Mouse (Mus musculus): ENCODE results near the gene Mpp1. TPM values are rescaled to one million over a fixed set of nuclear protein-coding genes. Genes with fewer than 3 reads are reported as not detected.

The Mpp1 gene
- polyA plus RNA-seq, 1 experiment from 2014 or later: 55.6 TPM

DNA sequence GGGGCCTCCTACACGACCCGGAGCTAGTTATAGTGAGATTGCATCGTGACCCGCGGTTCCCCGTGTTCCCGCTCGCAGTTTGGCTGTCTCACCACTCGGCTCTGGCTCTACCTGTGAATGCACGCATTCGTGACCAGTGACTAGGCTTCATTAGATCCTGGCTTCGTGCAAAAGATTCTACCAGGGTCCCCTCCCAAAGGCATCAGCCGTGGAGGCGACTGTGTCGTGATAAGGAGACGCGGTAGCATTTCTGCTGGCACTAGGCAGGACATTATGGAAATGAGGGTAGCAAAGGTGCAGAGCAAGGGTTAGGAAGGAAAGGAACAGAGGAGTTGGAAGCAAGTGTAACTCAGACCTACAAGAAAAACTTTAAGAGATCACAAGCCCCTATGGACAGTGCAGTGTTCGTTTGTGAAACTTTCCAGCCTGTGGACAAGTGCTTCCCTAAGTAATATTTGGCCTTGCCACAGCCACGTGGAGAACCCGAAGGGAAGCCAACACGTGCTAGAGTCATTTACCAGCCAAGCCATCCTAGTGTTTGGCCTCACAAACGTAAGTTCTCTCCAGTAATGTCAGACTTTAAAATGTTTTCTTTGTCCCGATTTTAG lies 34.5 kb downstream of the Mpp1 start:
- WGBS: 17% methylated on average over 23 of the region's 23 CpGs

DNA sequence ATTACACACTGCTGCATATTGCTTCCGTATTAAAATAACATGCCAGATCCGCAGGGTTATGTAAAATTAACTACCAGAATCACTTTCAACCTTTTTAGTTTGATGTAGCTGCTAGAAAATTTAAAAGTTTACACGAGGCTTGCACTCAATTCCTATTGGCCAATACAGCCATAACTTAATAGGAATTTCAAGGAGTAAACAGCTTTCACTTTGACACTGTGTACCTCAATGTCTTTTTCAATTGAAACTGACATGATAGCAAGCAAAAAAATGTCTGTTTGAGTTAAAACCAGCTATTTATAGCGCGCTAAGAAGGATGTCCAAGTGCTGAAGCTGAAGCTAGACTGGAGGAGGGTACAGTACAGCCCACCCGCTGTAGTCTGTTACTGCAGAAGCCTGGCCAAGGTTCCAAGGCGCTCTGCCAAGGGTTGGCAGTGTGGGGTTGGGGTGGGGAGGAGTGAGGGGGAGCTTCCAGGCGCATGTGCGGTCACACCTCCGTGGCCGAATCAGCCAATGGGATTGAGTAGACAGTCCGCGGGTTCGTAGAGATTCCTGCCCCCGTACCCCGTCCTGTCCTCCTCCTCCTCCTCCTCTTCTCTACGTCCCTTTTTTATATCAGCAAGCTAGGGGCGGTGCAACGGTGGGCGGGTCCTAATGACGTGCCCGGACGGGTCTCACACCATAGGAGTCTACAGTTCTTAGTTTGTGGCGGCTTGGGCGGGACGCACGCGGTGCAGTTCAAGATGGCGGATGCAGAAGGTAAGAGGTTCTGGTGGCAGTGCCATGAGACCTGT lies 35.2 kb downstream of the Mpp1 start, which contains the start of gene Dkc1:
Dkc1 (plus strand) TSS at position 486 of the 794 bp plus-strand sequence.
- WGBS: 16% methylated on average over 29 of the region's 29 CpGs
- Histone ChIP-seq H3K36me3 (ENCODE audit: control insufficient read depth, insufficient read depth, low read length) (peaks cover 20% of the 10 kb centered on the region), H3K27ac (ENCODE audit: low read depth) (peak within 1 kb of the TSS; percentile 61), H3K4me1 (replicated peaks; ENCODE audit: control insufficient read depth, insufficient read depth, low read length) (no peaks in the 10 kb centered on the region), H3K9ac (ENCODE audit: low read length) (peak within 1 kb of the TSS; percentile 60), H3K9me3 (ENCODE audit: control insufficient read depth, low read length) (no peaks in the 10 kb centered on the region), H3K4me3 (ENCODE audit: low read depth, low read length) (peak within 1 kb of the TSS; percentile 64), H3K27me3 (replicated peaks; ENCODE audit: control insufficient read depth, insufficient read depth, low read length) (no peaks in the 10 kb centered on the region), H3K4me2 (ENCODE audit: low read length) (peak within 1 kb of the TSS; percentile 55)
- ATAC-seq (replicated peaks; ENCODE audit: low FRiP score, low TSS enrichment, low read depth) (peak; percentile 100), DNase-seq (ENCODE audit: low spot score) (peak; percentile 83)

More for the DNA sequence above, 34.5 kb downstream of the Mpp1 start:
- peak overlapping the region; percentile 60 for H3K9ac ChIP-seq (ENCODE audit: low read length)
- H3K9me3 ChIP-seq (ENCODE audit: control insufficient read depth, low read length): no peaks in the 10 kb centered on the region
- DNase-seq (ENCODE audit: low spot score) (no peak), ATAC-seq (replicated peaks; ENCODE audit: low FRiP score, low TSS enrichment, low read depth) (peak; percentile 12; the same call in 1 of the 2 replicates)
- H3K4me3 ChIP-seq (ENCODE audit: low read depth, low read length): peak overlapping the region; percentile 64
- peak overlapping the region; percentile 61 for H3K27ac ChIP-seq (ENCODE audit: low read depth)
- peaks cover 27% of the 10 kb centered on the region for H3K36me3 ChIP-seq (ENCODE audit: control insufficient read depth, insufficient read depth, low read length)
- no peaks in the 10 kb centered on the region for H3K27me3 ChIP-seq (replicated peaks; ENCODE audit: control insufficient read depth, insufficient read depth, low read length)
- H3K4me1 ChIP-seq (replicated peaks; ENCODE audit: control insufficient read depth, insufficient read depth, low read length): no peaks in the 10 kb centered on the region
- peak overlapping the region; percentile 55 for H3K4me2 ChIP-seq (ENCODE audit: low read length)

DNA sequence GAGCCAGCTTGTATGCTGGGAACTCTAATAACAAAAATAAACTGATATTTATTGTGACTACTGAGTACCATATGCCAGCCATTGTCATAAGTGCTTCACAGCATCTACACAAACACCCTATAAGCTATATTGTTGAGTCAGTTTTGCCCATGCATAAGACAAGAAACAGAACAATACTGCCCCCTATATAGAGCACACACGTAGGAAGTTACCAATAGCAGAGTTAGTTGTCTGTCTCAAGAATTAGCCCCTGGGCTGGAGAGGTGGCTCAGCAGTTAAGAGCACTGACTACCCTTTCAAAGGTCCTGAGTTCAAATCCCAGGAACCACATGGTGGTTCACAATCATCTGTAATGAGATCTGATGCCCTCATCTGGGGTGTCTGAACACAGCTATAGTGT lies 45.2 kb downstream of the Mpp1 start:
- 33% methylated on average over 1 of the region's 1 CpGs for WGBS
- DNase-seq (ENCODE audit: low spot score) (no peak), ATAC-seq (replicated peaks; ENCODE audit: low FRiP score, low TSS enrichment, low read depth) (no peak)
- Histone ChIP-seq H3K27me3 (replicated peaks; ENCODE audit: control insufficient read depth, insufficient read depth, low read length) (no peaks in the 10 kb centered on the region), H3K4me3 (ENCODE audit: low read depth, low read length) (no peak overlapping the region), H3K4me2 (ENCODE audit: low read length) (no peak overlapping the region), H3K36me3 (ENCODE audit: control insufficient read depth, insufficient read depth, low read length) (no peaks in the 10 kb centered on the region), H3K27ac (ENCODE audit: low read depth) (no peak overlapping the region), H3K9ac (ENCODE audit: low read length) (no peak overlapping the region), H3K4me1 (replicated peaks; ENCODE audit: control insufficient read depth, insufficient read depth, low read length) (no peaks in the 10 kb centered on the region), H3K9me3 (ENCODE audit: control insufficient read depth, low read length) (no peaks in the 10 kb centered on the region)

DNA sequence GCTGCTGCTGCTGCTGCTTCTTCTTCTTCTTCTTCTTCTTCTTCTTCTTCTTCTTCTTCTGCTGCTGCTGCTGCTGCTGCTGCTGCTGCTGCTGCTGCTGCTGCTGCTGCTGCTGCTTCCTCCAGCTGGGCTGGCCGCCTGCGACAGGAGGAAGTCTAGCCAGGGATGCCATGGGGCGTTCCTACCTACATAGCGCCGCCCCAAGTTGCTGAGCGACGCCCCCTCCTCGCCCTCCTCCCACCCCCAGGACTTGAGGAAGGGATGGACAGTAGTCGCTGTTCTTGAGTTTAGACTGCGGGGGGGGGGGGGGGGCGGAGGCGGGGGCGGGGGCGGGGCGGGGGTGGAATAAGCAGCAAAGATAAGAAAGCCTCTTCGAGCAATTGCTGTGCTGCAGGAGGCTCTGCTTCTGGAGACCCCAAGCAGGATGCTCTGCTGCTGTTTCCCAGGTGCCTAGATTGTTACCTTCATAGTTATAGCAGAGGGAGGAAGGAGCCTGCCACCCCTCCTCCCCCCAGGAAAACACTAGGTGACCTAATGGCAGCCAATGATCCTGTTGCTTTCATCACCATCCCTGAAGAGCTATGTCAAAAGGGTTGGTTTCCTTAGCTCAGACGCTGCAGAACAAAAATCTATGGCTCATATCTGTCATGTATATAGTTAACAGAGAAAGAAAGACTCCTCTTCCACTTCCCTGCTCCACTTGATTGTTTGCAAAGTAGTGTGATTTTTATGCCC lies 45.9 kb downstream of the Mpp1 start, which contains the start of gene Gab3:
Gab3 (minus strand) TSS at position 685 of the 735 bp plus-strand sequence.
- H3K4me1 ChIP-seq (replicated peaks; ENCODE audit: control insufficient read depth, insufficient read depth, low read length): no peaks in the 10 kb centered on the region
- peak within 1 kb of the TSS; percentile 50 for H3K4me2 ChIP-seq (ENCODE audit: low read length)
- H3K27ac ChIP-seq (ENCODE audit: low read depth): no peak within 1 kb of the TSS
- DNase-seq (ENCODE audit: low spot score) (peak; percentile 50), ATAC-seq (replicated peaks; ENCODE audit: low FRiP score, low TSS enrichment, low read depth) (peak; percentile 86)
- 0 out of 2 replicates have a peak within 1 kb of the TSS, but pooled peaks have one; percentile 16 for H3K9ac ChIP-seq (ENCODE audit: low read length)
- no peaks in the 10 kb centered on the region for H3K36me3 ChIP-seq (ENCODE audit: control insufficient read depth, insufficient read depth, low read length)
- H3K27me3 ChIP-seq (replicated peaks; ENCODE audit: control insufficient read depth, insufficient read depth, low read length): no peaks in the 10 kb centered on the region
- peak within 1 kb of the TSS; percentile 45 for H3K4me3 ChIP-seq (ENCODE audit: low read depth, low read length)
- no peaks in the 10 kb centered on the region for H3K9me3 ChIP-seq (ENCODE audit: control insufficient read depth, low read length)
- WGBS: 17% methylated on average over 5 of the region's 17 CpGs

DNA sequence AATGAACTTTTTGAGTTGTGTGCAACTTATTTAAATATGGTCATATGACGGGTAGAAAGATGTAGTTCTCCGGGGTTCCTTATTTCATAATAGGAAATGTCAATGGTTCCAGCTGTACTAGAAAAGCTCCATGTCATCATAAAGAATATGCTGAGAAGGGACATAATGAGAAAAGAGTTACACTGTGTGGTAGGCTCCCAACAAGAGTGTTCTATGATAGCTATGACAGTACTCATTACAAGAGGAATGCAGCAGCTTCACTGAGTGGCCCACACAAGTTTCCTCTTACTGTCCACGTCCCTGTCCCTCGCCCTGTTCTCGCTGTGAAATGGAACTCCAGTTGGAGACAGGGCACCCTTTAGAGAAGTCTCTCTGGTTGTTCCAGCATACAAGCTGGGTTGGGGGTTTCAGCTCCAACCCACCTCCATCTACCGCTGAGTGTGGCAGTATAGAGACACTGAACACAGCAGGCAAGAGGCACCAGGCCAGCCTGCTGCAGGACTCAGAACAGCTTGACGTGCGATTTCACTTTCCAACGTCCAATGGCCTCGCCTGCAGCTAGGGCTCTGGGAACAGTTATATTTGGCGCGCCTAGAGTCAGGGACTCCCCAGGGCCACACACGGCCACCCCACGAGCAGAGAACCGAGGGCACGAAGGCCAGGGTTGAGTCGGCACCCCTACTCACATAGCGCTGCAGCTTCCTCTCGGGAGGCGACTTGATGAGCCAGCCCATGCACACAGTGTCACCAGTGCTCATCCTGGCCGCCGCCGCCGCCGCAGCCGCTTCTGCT lies 46.6 kb downstream of the Mpp1 start:
- Histone ChIP-seq H3K36me3 (ENCODE audit: control insufficient read depth, insufficient read depth, low read length) (no peaks in the 10 kb centered on the region), H3K4me2 (ENCODE audit: low read length) (peak overlapping the region; percentile 50), H3K27ac (ENCODE audit: low read depth) (no peak overlapping the region), H3K4me1 (replicated peaks; ENCODE audit: control insufficient read depth, insufficient read depth, low read length) (no peaks in the 10 kb centered on the region), H3K9me3 (ENCODE audit: control insufficient read depth, low read length) (no peaks in the 10 kb centered on the region), H3K27me3 (replicated peaks; ENCODE audit: control insufficient read depth, insufficient read depth, low read length) (no peaks in the 10 kb centered on the region), H3K9ac (ENCODE audit: low read length) (0 out of 2 replicates have a peak overlapping the region, but pooled peaks have one; percentile 16), H3K4me3 (ENCODE audit: low read depth, low read length) (peak overlapping the region; percentile 45)
- peak; percentile 70; the same call in 1 of the 2 replicates for ATAC-seq (replicated peaks; ENCODE audit: low FRiP score, low TSS enrichment, low read depth)
- WGBS: 20% methylated on average over 26 of the region's 26 CpGs
- DNase-seq (ENCODE audit: low spot score): peak; percentile 58

DNA sequence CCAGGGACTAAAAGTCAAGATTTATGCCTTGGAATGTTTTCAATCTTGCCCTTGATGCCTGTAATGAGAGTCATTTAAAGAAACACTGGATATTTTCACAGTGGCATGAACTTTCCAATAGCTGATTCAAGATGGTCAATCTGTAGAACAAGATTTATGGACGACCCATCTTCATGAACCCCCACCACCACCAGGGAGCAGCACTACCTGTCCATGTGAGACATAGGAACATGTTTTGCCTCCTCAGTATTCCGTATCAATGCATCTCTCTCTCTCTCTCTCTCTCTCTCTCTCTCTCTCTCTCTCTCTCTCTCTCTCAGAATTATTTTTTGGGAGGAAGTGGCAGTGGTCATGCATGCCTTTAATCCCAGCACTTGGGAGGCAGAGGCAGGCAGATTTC lies 48.5 kb downstream of the Mpp1 start:
- no peak for DNase-seq (ENCODE audit: low spot score)
- ATAC-seq (replicated peaks; ENCODE audit: low FRiP score, low TSS enrichment, low read depth): no peak
- no peaks in the 10 kb centered on the region for H3K4me1 ChIP-seq (replicated peaks; ENCODE audit: control insufficient read depth, insufficient read depth, low read length)
- no peak overlapping the region for H3K4me3 ChIP-seq (ENCODE audit: low read depth, low read length)
- no peaks in the 10 kb centered on the region for H3K9me3 ChIP-seq (ENCODE audit: control insufficient read depth, low read length)
- no peak overlapping the region for H3K27ac ChIP-seq (ENCODE audit: low read depth)
- WGBS: 49% methylated on average over 2 of the region's 2 CpGs
- no peaks in the 10 kb centered on the region for H3K36me3 ChIP-seq (ENCODE audit: control insufficient read depth, insufficient read depth, low read length)
- H3K4me2 ChIP-seq (ENCODE audit: low read length): no peak overlapping the region
- no peaks in the 10 kb centered on the region for H3K27me3 ChIP-seq (replicated peaks; ENCODE audit: control insufficient read depth, insufficient read depth, low read length)
- H3K9ac ChIP-seq (ENCODE audit: low read length): no peak overlapping the region
